Mouse (Mus musculus) retina, adult 2 months (tissue): ENCODE data around the gene Pls1.

ENCODE experiments used
- DNase-seq: peaks from one replicate; pipeline ENCODE4 v3.0.0-alpha.2; 2012; ENCODE audit warnings: low read depth, low spot score

Pls1 gene

GRCm38 (mm10) chr9:95844825-95845460 is at the start of gene Pls1:
Gene Pls1 (minus strand): TSS chr9:95845311.
- peak; percentile 90 for DNase-seq

GRCm38 (mm10) chr9:95882751-95883150 is 37.6 kb upstream of the Pls1 start:
- no peak for DNase-seq

- no peak for DNase-seq
Measured at GRCm38 (mm10) chr9:95878246-95878645, 33.1 kb upstream of the Pls1 start.

- DNase-seq = no peak
Measured at GRCm38 (mm10) chr9:95858027-95858570, 13.0 kb upstream of the Pls1 start.

GRCm38 (mm10) chr9:95857414-95858026 is 12.4 kb upstream of the Pls1 start, which contains the start of gene Atr:
Gene Atr (plus strand): TSS chr9:95857597.
- peak; percentile 91 for DNase-seq

- no peak for DNase-seq
Measured at GRCm38 (mm10) chr9:95856004-95856403, 10.9 kb upstream of the Pls1 start.

- DNase-seq = no peak
Measured at GRCm38 (mm10) chr9:95854891-95855290, 9.8 kb upstream of the Pls1 start.

GRCm38 (mm10) chr9:95852896-95853295 is 7.8 kb upstream of the Pls1 start:
- peak; percentile 64 for DNase-seq

GRCm38 (mm10) chr9:95851671-95852070 is 6.6 kb upstream of the Pls1 start:
- DNase-seq = no peak

GRCm38 (mm10) chr9:95845711-95846110 is 600 bp upstream of the Pls1 start:
- DNase-seq = no peak

- no peak for DNase-seq
Measured at GRCm38 (mm10) chr9:95839424-95839823, 5.7 kb downstream of the Pls1 start.

- DNase-seq = no peak
Measured at GRCm38 (mm10) chr9:95835741-95836140, 9.4 kb downstream of the Pls1 start.

- DNase-seq = no peak
Measured at GRCm38 (mm10) chr9:95834799-95835198, 10.3 kb downstream of the Pls1 start.

GRCm38 (mm10) chr9:95832758-95833157 is 12.4 kb downstream of the Pls1 start:
- DNase-seq = no peak

- DNase-seq = no peak
Measured at GRCm38 (mm10) chr9:95827565-95827964, 17.5 kb downstream of the Pls1 start.

- no peak for DNase-seq
Measured at GRCm38 (mm10) chr9:95822531-95822930, 22.6 kb downstream of the Pls1 start.

- no peak for DNase-seq
Measured at GRCm38 (mm10) chr9:95815706-95816105, 29.4 kb downstream of the Pls1 start.

- no peak for DNase-seq
Measured at GRCm38 (mm10) chr9:95815015-95815673, 30.0 kb downstream of the Pls1 start.

GRCm38 (mm10) chr9:95813721-95814531 is 31.2 kb downstream of the Pls1 start:
- no peak for DNase-seq

GRCm38 (mm10) chr9:95811817-95812216 is 33.3 kb downstream of the Pls1 start:
- DNase-seq = no peak

- DNase-seq = no peak
Measured at GRCm38 (mm10) chr9:95809596-95809995, 35.5 kb downstream of the Pls1 start.

- DNase-seq = no peak
Measured at GRCm38 (mm10) chr9:95805449-95805848, 39.7 kb downstream of the Pls1 start.
